Mouse (Mus musculus) cerebellum, adult (tissue): ENCODE results near the gene Zfp423.
"Not testable (repeated sequence)": the region's sequence is repeated elsewhere in the genome, so short reads cannot be mapped to it uniquely, and the experiment has no call there.

Experiments
- ATAC-seq: cut with Nextera tagmentation; 2 replicates; pipeline ENCODE4 v1.9.2; 2017; ENCODE audit warnings: mild to moderate bottlenecking, moderate library complexity, mixed read lengths; ENCODE audit not compliant: insufficient number of reproducible peaks, low FRiP score, low TSS enrichment

Zfp423 gene

GRCm38 (mm10) chr8:87851380-87851779 is 108.0 kb downstream of the Zfp423 start:
- no peak for ATAC-seq

- ATAC-seq = no peak
These were observed 110.6 kb downstream of the Zfp423 start for GRCm38 (mm10) chr8:87848836-87849235.

- peak; percentile 74 for ATAC-seq
These were observed 111.6 kb downstream of the Zfp423 start for GRCm38 (mm10) chr8:87847796-87848195.

GRCm38 (mm10) chr8:87842096-87842495 is 117.3 kb downstream of the Zfp423 start:
- ATAC-seq = not testable (repeated sequence)

- no peak for ATAC-seq
These were observed 122.1 kb downstream of the Zfp423 start for GRCm38 (mm10) chr8:87837266-87837665.

GRCm38 (mm10) chr8:87836866-87837265 is 122.5 kb downstream of the Zfp423 start:
- ATAC-seq = no peak

- ATAC-seq = no peak
These were observed 123.5 kb downstream of the Zfp423 start for GRCm38 (mm10) chr8:87835924-87836323.

- ATAC-seq = no peak
These were observed 124.0 kb downstream of the Zfp423 start for GRCm38 (mm10) chr8:87835411-87835821.

- no peak for ATAC-seq
These were observed 124.7 kb downstream of the Zfp423 start for GRCm38 (mm10) chr8:87834656-87835055.

GRCm38 (mm10) chr8:87833841-87834620 is 125.4 kb downstream of the Zfp423 start:
- no peak for ATAC-seq

- ATAC-seq = no peak
These were observed 126.1 kb downstream of the Zfp423 start for GRCm38 (mm10) chr8:87833339-87833738.

GRCm38 (mm10) chr8:87832381-87833325 is 126.7 kb downstream of the Zfp423 start:
- no peak for ATAC-seq

- ATAC-seq = no peak
These were observed 127.8 kb downstream of the Zfp423 start for GRCm38 (mm10) chr8:87831567-87831966.

- no peak for ATAC-seq
These were observed 128.3 kb downstream of the Zfp423 start for GRCm38 (mm10) chr8:87831116-87831515.

GRCm38 (mm10) chr8:87830200-87830599 is 129.2 kb downstream of the Zfp423 start:
- ATAC-seq = no peak

GRCm38 (mm10) chr8:87826013-87826660 is 133.3 kb downstream of the Zfp423 start:
- ATAC-seq = no peak

- no peak for ATAC-seq
These were observed 136.2 kb downstream of the Zfp423 start for GRCm38 (mm10) chr8:87823172-87823571.

- no peak for ATAC-seq
These were observed 136.7 kb downstream of the Zfp423 start for GRCm38 (mm10) chr8:87822690-87823089.

GRCm38 (mm10) chr8:87822175-87822574 is 137.2 kb downstream of the Zfp423 start:
- no peak for ATAC-seq

- no peak for ATAC-seq
These were observed 137.7 kb downstream of the Zfp423 start for GRCm38 (mm10) chr8:87821655-87822054.

- no peak for ATAC-seq
These were observed 140.1 kb downstream of the Zfp423 start for GRCm38 (mm10) chr8:87819263-87819662.
